Mouse (Mus musculus) brain, embryonic 18.5 days (tissue): ENCODE measurements around the gene Nicn1.
"Not testable (repeated sequence)": the region's sequence is repeated elsewhere in the genome, so short reads cannot be mapped to it uniquely, and the experiment has no call there.

Experiments used
- DNase-seq: peaks from one replicate; pipeline ENCODE4 v3.0.0-alpha.2; 2012; ENCODE audit warnings: low read depth, low spot score

The Nicn1 gene

DNA sequence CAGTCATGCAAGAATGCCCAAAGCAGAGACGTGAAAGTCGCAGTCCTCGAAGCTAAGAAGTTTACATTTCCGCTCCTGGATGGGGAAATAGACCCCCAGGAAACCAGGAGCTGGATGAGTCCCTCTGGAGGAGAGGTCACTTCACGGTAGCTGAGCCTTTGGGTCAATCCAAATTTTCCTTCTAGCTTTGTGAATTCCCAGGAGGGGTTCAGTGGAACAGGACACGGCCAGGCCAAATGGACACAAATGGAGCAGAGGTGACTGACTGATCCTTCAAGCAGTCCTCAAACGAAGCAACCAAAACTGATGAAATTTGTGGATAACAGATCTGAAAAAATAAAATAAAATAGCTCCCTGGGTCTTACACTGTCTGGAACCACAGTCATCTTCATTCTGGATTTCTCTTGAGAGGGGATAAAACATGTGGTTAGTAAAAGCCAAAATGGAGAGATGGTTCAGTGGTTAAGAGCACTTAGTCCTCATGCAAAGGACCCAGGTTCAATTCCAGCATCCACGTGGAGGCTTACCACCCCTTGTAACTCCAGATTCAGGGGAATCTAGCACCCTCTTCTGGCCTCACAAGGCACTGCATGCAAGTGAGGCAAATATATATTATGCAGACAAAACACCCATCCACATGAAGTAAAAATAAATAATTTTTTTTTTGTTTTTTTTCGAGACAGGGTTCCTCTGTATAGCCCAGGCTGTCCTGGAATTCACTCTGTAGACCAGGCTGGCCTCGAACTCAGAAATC is 11.4 kb upstream of the Nicn1 start:
- DNase-seq, result no peak

DNA sequence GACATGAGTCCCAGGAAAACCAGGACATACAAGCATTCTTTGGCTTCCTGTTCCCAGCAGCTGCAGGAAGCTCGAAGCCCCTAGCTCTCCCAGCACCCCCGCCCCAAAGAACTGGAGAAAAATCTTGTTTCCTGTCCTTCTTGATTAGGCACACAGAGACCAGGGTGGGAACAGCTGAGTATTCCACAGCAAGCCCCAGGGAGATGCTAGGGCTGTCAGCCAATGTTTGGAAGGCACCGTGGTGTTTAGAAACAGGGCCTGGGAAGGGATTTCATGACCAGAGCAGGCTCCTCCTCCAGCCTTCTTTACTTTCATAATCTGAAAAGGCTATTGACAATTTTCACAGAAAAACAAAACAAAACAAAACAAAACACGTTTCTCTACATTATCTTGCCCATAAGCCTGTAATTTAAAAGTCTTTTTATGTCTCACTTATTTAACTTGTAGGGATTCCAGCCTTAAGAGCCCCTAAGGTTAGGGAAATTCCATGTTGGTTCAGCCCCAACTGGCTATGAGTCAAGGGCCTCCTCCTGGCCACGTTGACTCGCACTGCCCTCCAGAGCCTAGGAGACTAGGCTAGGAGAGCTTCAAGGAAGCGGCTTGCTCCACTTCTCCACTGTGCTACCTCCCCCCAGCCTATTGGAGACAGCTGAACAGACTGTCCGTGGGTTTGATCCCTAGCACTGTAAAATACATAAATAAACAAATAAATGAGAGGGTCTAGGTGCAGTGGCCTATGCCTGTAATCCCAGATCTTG is 10.0 kb upstream of the Nicn1 start:
- DNase-seq, result no peak

DNA sequence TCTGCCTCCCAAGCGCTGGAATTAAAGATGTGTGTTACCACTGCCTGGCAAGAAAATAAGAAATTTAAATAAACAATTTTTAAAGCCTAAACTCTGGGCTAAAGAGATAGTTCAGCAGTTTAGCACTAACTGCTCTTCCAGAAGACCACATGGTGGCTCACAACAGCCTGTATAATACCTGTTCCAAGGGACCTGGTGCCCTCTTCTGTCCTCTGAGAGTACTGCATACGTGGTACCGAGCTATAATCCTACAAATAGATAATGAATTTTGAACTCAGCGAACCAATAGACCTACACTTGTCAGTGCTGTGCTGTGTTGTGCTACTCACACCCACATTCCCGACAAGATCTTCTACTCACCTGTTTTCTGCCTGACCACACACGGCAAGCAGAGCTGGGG is 5.8 kb upstream of the Nicn1 start:
- no peak for DNase-seq

DNA sequence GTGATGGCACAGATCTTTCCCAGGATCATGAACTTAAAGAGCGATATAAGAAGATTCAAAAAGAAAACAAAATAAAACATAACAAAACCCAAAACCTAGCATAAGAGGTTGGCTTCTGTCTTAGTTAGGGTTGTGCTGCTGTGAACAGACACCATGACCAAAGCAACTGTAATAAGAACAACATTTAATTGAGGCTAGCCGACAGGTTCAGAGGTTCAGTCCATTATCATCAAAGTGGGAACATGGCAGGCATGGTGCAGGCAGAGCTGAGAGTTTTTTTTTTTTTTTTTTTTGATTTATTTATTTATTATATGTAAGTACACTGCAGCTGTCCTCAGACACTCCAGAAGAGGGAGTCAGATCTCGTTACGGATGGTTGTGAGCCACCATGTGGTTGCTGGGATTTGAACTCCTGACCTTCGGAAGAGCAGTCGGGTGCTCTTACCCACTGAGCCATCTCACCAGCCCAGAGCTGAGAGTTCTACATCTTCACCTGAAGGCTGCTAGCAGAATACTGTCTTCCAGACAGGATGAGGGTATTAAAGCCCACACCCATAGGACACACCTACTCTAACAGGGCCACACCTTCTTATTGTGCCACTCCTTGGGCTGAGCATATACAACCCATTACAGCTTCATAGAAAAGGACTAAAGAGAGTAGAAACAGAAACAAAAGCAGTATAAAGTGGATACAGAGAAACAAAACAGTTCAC is 2.5 kb upstream of the Nicn1 start:
- DNase-seq, result not testable (repeated sequence)

DNA sequence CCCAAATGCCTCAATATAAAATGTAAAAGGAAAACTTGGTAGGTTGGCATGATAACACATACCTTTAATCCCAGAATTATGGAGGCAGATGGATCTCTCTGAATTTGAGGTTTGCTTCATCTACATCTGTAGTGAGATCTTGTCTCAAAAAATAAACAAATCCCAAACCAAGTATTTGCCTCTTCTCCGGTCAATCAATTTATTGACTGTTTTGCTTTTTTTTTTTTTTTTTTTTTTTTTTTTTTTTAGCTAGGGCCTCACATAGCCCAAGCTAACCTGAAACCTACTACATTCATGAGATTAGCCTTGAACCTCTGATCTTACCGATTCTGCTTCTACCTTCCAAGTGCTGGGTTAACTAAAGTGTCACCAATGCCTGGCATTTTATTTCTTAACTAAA is 882 bp upstream of the Nicn1 start:
- DNase-seq, result no peak

DNA sequence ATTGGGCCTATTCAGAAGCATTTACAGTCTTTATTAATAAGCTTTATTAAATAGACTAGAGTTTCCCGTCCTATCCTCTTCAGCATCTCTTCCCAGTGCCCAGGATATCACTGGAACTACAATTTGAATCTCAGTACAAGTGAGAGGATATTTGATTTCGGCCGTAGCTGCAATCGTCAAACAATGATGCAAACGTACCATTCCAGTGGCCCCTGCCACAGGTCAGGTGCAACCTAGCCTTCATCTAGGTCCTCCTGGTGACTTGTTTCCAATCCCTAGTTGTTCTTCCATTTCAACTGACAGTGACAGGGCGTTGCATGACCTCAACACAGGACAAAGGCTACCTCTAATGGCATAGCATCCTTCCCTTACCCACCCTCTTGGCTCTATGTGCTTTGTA is 544 bp downstream of the Nicn1 start:
- no peak for DNase-seq

DNA sequence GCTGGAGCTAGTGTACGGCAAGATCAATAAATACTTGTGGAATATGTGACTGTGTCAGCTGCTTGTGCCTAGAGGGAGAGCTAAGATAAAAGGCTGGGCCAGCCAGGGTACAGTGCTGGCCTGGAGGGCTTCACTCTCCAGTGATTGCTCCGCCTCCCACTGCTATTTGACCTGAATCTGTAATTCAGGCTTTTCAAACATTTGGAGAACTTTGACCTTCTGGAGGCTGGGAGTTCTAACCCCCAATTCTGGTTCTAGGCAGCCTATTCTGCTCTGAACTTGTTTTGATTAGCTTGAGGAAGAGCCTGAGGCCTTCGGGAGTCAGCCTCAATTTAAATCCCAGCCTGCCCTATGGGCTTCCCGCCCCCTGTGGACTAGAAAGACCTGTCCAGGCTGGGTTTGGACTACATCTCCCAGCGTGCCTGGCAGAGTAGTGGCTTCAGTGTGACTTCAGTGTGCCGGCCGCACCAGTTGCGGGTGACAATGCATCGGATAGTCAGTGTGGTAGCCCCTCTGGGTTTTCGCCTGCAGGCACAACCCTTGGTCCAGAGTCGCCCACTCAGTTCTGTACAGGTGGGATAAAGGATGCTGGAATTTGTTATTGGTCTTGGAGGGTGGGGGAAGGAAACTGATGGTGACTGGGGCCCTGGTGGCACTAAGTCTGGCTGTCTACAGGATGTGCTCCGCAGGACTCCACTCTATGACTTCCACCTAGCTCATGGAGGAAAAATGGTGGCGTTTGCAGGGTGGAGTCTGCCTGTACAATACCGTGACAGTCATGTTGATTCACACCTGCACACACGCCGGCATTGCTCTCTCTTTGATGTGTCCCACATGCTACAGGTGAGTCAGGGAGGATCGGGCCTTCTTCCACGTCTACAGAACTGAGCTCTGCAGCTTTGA is 6.5 kb downstream of the Nicn1 start, which contains the start of gene Amt:
TSS of gene Amt (plus strand) at position 401 of the 903 bp plus-strand sequence.
- DNase-seq, result no peak

DNA sequence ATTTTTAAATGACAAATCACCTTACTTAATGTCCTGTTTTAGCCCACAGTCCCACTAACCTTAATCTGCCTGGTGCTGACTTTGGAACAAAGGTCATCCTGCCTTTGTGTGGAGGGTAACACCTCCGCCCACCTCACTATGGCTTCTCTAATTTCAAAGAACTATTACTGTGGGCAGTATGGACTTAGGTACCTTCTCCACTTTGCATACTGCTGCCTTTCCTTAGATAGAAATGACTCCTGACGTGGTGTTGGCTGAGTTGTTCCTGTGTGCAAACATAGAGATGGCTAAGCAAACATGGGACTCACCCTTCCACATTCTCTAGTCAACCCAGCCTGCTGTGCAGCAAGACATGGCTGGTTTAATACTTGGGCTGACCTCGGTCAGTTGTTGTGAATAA is 11.6 kb downstream of the Nicn1 start:
- DNase-seq, result no peak

DNA sequence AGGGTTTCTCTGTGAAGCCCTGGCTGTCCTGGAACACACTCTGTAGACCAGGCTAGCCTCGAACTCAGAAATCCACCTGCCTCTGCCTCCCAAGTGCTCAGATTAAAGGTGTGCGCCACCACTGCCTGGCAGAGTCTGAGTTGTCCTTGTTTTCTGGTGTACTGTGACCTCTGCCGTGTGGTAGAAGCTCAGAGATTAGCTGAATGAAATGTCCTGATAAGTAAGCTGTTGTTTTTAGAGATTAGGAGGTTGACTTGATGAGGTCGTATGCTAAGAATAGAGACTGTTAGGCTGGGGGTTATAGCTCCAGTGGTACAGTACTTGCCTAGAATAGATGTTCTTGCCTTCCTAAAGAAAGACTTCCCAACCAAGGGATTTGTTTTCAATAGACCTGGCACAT is 14.5 kb downstream of the Nicn1 start:
- no peak for DNase-seq

DNA sequence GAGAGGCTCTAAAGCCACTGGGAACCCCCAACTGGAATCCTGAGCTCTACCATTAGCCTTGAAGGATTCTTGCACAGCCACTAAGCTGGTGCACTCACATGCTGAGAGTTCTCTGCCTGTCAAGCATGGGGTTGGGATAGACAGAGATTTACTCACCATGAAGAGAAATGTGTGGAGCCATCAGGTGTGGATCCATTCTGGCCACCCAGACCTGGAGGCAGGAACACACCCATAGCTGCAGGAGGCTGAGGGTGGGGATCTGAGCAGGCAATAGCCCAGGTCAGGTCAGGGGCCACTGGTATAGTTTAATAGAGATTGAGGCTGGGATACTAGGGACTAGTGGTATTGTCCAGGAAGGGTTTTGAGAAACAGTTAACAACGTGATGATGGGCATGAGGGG is 14.9 kb downstream of the Nicn1 start:
- no peak for DNase-seq

DNA sequence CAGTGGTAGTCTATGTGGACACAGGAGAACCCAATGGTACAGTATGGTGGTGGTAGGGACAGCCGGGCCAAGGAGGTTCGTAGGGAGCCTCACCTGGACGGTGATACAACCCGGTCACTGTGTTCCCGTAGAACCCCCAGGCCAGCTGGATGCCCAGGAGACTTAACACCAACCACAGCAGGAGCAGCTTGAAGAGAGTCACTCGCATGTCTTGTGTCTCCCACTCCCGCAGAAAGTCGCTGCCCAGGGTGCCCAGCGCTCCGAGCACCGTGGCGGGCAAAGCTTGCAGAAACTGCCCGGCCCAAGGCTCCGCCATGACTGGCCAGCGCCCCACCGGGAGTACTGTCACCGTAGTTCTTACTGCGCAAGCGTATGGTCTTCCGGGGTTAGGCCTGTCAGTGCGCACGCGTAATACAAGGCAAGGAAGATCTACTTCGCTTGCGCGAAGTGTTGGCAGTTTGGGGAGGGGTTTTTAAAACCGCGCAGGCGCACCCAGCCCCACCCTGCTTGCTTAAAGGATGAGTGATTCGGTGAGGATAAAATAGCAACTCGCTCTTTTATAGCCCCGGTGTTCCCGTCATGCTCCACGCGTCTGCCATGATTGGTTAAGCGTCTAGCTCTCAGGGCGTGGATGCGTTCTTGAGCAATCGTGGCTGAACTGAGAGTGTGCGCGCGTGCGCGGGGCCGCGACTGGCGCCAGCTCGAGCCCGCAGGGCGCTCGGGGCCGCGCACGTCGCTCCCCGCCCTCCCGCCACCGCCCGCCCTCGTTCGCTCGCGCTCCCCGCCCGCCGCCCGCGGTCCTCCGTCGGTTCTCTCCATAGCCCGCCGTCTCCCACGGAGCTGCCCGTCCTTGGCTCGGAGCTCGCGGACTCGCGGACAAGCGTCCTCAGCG is 15.6 kb downstream of the Nicn1 start, which contains the start of the genes Rhoa and Tcta:
TSS of gene Rhoa (plus strand) at position 501 of the 892 bp plus-strand sequence.
TSS of gene Tcta (minus strand) at position 532 of the 892 bp plus-strand sequence.
- DNase-seq, result peak; percentile 100

DNA sequence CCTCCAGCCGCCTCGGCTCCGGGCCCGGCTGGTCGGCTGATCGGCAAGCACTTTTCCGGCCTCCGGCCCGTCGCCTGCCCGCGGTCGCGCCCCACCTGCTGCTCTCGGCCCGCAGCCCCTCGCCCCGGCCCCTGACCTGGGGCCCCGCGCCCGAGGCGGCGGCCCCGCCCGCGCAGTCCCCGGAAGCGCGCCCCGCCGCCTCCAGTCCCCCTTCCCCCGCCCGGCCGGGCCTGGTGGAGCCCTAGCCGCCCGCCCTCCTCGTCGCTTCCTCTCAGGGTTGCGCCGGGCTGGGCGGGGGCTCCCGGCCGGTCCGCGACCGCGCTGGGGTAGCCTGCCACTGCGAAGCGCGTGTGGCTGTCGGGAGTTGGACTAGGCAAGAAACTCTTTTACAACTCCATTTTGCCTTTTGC is 16.3 kb downstream of the Nicn1 start:
- no peak for DNase-seq

DNA sequence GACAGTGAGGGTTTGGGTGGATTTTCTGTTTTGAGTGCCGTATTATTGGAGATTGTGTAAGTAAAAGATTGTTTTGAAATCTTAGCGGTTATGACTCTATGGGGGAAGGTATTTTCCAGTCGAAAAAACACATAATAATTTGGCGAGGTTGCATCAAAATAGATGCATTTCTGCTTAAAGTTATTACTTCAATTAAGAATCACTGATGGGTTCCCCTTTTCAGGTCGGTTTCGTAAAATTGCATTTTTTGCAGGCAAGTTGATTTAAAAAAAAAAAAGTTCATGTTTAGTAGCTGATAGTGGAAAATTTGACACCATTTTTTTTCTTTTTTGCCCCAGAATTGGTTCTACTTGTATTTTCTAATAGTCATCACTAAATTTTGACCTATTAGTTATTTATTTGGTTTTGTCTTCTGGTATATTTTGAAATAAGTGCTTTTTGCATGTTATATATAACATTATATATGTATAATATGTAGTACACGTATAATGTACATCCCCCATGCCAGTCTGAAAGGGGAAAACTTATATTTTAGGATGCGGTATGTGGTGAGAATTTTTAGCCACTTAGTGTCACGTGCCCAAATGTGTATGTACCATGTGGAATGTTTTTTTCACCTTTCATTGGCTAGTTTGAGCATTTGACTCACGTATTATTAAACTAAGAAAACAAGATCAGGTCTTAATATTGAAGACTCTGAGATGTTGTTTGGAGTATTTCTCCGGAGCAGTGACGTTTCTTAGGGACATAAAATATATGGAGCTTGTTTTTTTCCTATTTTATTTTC is 17.0 kb downstream of the Nicn1 start:
- DNase-seq, result no peak

DNA sequence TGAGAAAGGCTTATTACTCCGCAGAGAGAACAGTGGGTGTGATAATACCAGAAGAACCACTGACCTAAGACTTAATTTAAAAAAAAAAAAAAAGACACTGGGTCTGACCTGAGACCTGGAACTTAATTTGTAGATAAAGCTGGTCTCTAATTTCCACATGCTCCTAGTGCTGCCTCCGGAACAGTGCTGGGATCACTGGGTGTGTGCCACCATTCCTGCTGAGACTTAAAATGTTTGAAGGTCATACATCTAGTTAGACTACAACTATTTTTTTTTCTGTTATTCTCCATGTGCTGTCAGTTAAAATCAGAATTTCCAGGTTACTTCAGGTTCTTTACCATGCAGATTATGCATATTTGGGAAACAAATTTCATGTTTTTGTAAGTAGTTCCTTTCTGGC is 17.9 kb downstream of the Nicn1 start:
- DNase-seq, result no peak

DNA sequence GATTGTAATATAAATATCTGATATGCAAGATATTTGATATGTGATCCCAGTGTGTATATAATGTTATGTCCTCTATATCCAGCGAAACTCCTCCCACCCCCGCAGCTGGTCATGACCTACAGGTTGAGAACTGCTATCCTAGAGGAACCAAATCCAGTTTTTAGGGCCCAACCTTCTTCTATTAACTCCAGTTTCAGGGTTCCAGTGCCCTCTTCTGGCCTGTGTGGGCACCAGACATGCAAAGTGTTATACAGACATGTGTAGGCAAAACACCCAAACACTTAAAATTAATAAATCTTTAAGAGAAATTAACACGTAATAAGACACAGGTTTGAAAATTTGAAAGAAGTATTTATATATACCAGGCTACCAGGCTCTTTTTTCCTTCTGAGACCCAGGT is 27.3 kb downstream of the Nicn1 start:
- no peak for DNase-seq

DNA sequence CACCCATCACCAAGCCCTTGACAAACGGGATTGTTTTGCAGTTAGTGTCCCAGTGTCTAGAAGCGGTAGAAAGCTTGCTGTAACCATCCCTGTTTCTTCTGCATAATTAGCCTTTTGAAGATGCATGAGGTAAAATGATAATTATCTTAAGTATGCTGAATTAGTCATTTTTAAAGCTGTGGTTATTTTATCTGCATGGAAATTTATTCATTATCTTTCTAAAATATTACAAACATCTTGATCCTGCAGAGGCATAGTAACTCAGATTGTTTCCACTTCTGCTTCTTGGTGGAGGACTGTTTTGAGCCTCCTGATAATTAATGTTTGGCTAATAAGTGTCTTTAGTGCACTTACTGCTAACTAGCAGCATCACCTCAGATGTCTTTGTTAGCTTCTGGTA is 28.2 kb downstream of the Nicn1 start:
- DNase-seq, result no peak

DNA sequence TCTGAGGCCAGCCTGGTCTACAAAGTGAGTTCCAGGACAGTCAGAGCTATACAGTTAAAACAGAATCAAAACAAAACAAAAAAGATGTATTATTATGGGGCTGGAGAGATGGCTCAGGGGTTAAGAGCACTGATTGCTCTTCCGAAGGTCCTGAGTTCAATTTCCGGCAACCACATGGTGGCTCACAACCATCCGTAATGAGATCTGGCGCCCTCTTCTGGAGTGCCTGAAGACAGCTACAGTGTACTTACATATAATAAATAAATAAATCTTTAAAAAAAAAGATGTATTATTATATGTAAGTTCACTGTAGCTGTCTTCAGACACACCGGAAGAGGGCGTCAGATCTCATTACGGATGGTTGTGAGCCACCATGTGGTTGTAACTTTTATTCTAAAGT is 31.8 kb downstream of the Nicn1 start:
- not testable (repeated sequence) for DNase-seq

DNA sequence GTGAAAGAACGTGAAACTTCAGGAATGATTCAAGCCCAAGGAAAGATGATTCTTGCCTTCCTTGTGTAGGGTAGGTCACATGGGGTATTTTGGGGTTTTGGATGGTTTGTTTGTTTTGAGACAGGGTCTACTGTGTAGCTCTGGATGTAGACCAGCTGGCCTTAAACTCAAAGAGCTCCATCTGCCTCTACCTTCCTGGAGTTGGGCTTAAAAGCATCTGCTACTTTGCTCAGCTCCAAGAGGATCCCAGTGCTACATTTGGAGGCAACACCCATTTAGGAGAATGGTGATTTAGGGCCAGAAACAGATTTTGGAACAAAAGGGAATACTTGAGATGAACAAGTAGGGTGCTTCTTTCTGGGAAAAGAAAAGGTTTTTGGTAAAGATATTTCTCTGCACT is 34.6 kb downstream of the Nicn1 start:
- no peak for DNase-seq

DNA sequence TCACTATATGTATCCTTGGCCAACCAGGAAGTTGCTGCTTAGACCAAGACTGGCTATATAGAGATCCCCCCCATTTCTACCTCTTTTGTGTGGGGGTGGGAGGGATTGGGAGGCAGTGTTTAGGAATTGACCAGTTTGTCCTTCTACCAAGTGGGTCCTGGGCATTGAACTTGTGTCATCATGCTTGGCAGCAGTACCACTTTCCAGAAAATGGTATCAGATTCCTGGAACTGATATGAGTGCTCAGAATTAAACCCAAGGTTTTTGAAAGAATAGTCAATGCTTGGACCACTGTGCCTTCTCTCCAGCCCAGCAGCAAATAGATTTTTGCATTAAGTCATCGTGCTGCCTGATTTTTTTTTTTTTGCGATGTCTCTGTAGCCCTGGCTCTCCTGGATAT is 35.6 kb downstream of the Nicn1 start:
- no peak for DNase-seq
